Mouse (Mus musculus): ENCODE data around the gene Babam2.

The Babam2 gene

GRCm38 (mm10) chr5:31882297-31882696, 184.8 kb downstream of the Babam2 start:
- in situ Hi-C loops (cut with MboI) = no loop called here

GRCm38 (mm10) chr5:31884962-31885361, 187.5 kb downstream of the Babam2 start:
- in situ Hi-C loops (cut with MboI) = no loop called here

- in situ Hi-C loops (cut with MboI) = no loop called here
Observed at GRCm38 (mm10) chr5:31887590-31887989, 190.1 kb downstream of the Babam2 start.

- in situ Hi-C loops (cut with MboI) = no loop called here
Observed at GRCm38 (mm10) chr5:31888341-31888740, 190.9 kb downstream of the Babam2 start.

- in situ Hi-C loops (cut with MboI) = no loop called here
Observed at GRCm38 (mm10) chr5:31892631-31893030, 195.1 kb downstream of the Babam2 start.

- in situ Hi-C loops (cut with MboI) = no loop called here
Observed at GRCm38 (mm10) chr5:31899901-31900300, 202.4 kb downstream of the Babam2 start.

GRCm38 (mm10) chr5:31902144-31902543, 204.7 kb downstream of the Babam2 start:
- in situ Hi-C loops (cut with MboI) = no loop called here

GRCm38 (mm10) chr5:31902891-31903290, 205.4 kb downstream of the Babam2 start:
- in situ Hi-C loops (cut with MboI) = no loop called here

- in situ Hi-C loops (cut with MboI) = no loop called here
Observed at GRCm38 (mm10) chr5:31904968-31905683, 207.6 kb downstream of the Babam2 start.

- in situ Hi-C loops (cut with MboI) = no loop called here
Observed at GRCm38 (mm10) chr5:31905808-31906207, 208.3 kb downstream of the Babam2 start.

GRCm38 (mm10) chr5:31906286-31906951, 208.9 kb downstream of the Babam2 start:
- in situ Hi-C loops (cut with MboI) = no loop called here

- in situ Hi-C loops (cut with MboI) = no loop called here
Observed at GRCm38 (mm10) chr5:31907959-31908358, 210.5 kb downstream of the Babam2 start.

- in situ Hi-C loops (cut with MboI) = no loop called here
Observed at GRCm38 (mm10) chr5:31908818-31909217, 211.3 kb downstream of the Babam2 start.

- in situ Hi-C loops (cut with MboI) = no loop called here
Observed at GRCm38 (mm10) chr5:31916241-31916640, 218.8 kb downstream of the Babam2 start.

- in situ Hi-C loops (cut with MboI) = no loop called here
Observed at GRCm38 (mm10) chr5:31918566-31918965, 221.1 kb downstream of the Babam2 start.

GRCm38 (mm10) chr5:31920129-31920528, 222.6 kb downstream of the Babam2 start:
- in situ Hi-C loops (cut with MboI) = no loop called here

- in situ Hi-C loops (cut with MboI) = no loop called here
Observed at GRCm38 (mm10) chr5:31920890-31921289, 223.4 kb downstream of the Babam2 start.

- in situ Hi-C loops (cut with MboI) = no loop called here
Observed at GRCm38 (mm10) chr5:31924075-31924474, 226.6 kb downstream of the Babam2 start.

GRCm38 (mm10) chr5:31926551-31926950, 229.1 kb downstream of the Babam2 start:
- in situ Hi-C loops (cut with MboI) = no loop called here

GRCm38 (mm10) chr5:31929007-31929406, 231.5 kb downstream of the Babam2 start:
- in situ Hi-C loops (cut with MboI) = no loop called here

- in situ Hi-C loops (cut with MboI) = no loop called here
Observed at GRCm38 (mm10) chr5:31931127-31931625, 233.7 kb downstream of the Babam2 start.

- in situ Hi-C loops (cut with MboI) = no loop called here
Observed at GRCm38 (mm10) chr5:31931637-31932036, 234.2 kb downstream of the Babam2 start.

GRCm38 (mm10) chr5:31933296-31933695, 235.8 kb downstream of the Babam2 start:
- in situ Hi-C loops (cut with MboI) = no loop called here

All from mature B cell (primary cell).